Mouse (Mus musculus) E14TG2a.4 (cell line): ENCODE data around the gene Mmp21.

Experiments
- CTCF ChIP-seq: conservative IDR thresholded peaks from 2 replicates; pipeline ENCODE4 v1.5.1; 2014; ENCODE audit warnings: low read length
- POU5F1 ChIP-seq: IDR thresholded peaks from 2 replicates; pipeline ENCODE4 v1.6.1; 2014; ENCODE audit warnings: low read length, borderline replicate concordance

GRCm38 (mm10) chr7:133702333-133702732, 22.5 kb upstream of the Mmp21 start:
- TF ChIP-seq CTCF (no peak), POU5F1 (no peak)
